Mouse (Mus musculus) thymus, adult 18-20 months (tissue): ENCODE data around the gene Wnt9a.
"Not testable (repeated sequence)": the region's sequence is repeated elsewhere in the genome, so short reads cannot be mapped to it uniquely, and the experiment has no call there.

Experiments used
- DNase-seq, 2 experiments: peaks; one replicate each; pipeline ENCODE4 v3.0.0; 2022; ENCODE audit warnings: mixed read lengths in 2 of 2

Wnt9a gene

GRCm38 (mm10) chr11:59337955-59338735 lies 31.4 kb downstream of the Wnt9a start:
- DNase-seq: no peak

- DNase-seq: no peak
Observed at GRCm38 (mm10) chr11:59338736-59339120, 32.0 kb downstream of the Wnt9a start.

GRCm38 (mm10) chr11:59342956-59343355 lies 36.2 kb downstream of the Wnt9a start:
- DNase-seq: no peak

GRCm38 (mm10) chr11:59346166-59346910 lies 39.6 kb downstream of the Wnt9a start:
- DNase-seq: no peak

GRCm38 (mm10) chr11:59350326-59350725 lies 43.6 kb downstream of the Wnt9a start:
- DNase-seq: no peak

GRCm38 (mm10) chr11:59354793-59355192 lies 48.1 kb downstream of the Wnt9a start:
- no peak for DNase-seq

- no peak for DNase-seq
Observed at GRCm38 (mm10) chr11:59356874-59357289, 50.2 kb downstream of the Wnt9a start.

GRCm38 (mm10) chr11:59361291-59361690 lies 54.6 kb downstream of the Wnt9a start:
- DNase-seq: no peak

- no peak for DNase-seq
Observed at GRCm38 (mm10) chr11:59364007-59364406, 57.3 kb downstream of the Wnt9a start.

- no peak for DNase-seq
Observed at GRCm38 (mm10) chr11:59364417-59364816, 57.7 kb downstream of the Wnt9a start.

GRCm38 (mm10) chr11:59366031-59366430 lies 59.3 kb downstream of the Wnt9a start:
- no peak for DNase-seq

GRCm38 (mm10) chr11:59366633-59367032 lies 59.9 kb downstream of the Wnt9a start:
- no peak for DNase-seq

GRCm38 (mm10) chr11:59367955-59368354 lies 61.2 kb downstream of the Wnt9a start:
- not testable (repeated sequence) for DNase-seq

- no peak for DNase-seq
Observed at GRCm38 (mm10) chr11:59369848-59370247, 63.1 kb downstream of the Wnt9a start.

GRCm38 (mm10) chr11:59375475-59375874 lies 68.7 kb downstream of the Wnt9a start, which contains the start of gene Prss38:
Gene Prss38 (minus strand): TSS chr11:59375657.
- DNase-seq: no peak

- DNase-seq: no peak
Observed at GRCm38 (mm10) chr11:59377999-59378398, 71.3 kb downstream of the Wnt9a start.

GRCm38 (mm10) chr11:59379547-59379946 lies 72.8 kb downstream of the Wnt9a start:
- DNase-seq: no peak
